Mouse (Mus musculus) forebrain, embryonic 15.5 days (tissue): ENCODE results near the gene Col27a1. TPM values are rescaled to one million over a fixed set of nuclear protein-coding genes. Genes with fewer than 3 reads are reported as not detected.

ENCODE experiments used
- ATAC-seq: fragments of 200-750 bp; cut with Nextera tagmentation; replicated peaks from 2 replicates; pipeline ENCODE4 v1.8.0; 2017; ENCODE audit warnings: mild to moderate bottlenecking, moderate TSS enrichment, moderate library complexity
- H3K27ac ChIP-seq: fragments of 300-500 bp; sonication (generic); replicated peaks from 2 replicates; pipeline ENCODE4 v1.5.1; 2015; ENCODE audit warnings: mild to moderate bottlenecking, inconsistent platforms
- H3K27me3 ChIP-seq: fragments of 300-500 bp; sonication (generic); 2 replicates; pipeline ENCODE4 v1.6.1; 2015; ENCODE audit warnings: inconsistent platforms
- H3K36me3 ChIP-seq: fragments of 300-500 bp; sonication (generic); 2 replicates; pipeline ENCODE4 v1.6.1; 2015; ENCODE audit warnings: mild to moderate bottlenecking, inconsistent platforms
- H3K4me1 ChIP-seq: fragments of 300-500 bp; sonication (generic); 2 replicates; pipeline ENCODE4 v1.6.1; 2015; ENCODE audit warnings: inconsistent platforms
- H3K4me2 ChIP-seq: fragments of 300-500 bp; sonication (generic); replicated peaks from 2 replicates; pipeline ENCODE4 v1.6.1; 2015; ENCODE audit warnings: mild to moderate bottlenecking, inconsistent platforms
- H3K4me3 ChIP-seq: fragments of 300-500 bp; sonication (generic); 2 replicates; pipeline ENCODE4 v1.5.1; 2015; ENCODE audit warnings: mild to moderate bottlenecking, inconsistent platforms
- H3K9ac ChIP-seq: fragments of 300-500 bp; sonication (generic); replicated peaks from 2 replicates; pipeline ENCODE4 v1.6.1; 2015; ENCODE audit warnings: mild to moderate bottlenecking, inconsistent platforms
- H3K9me3 ChIP-seq: fragments of 300-500 bp; sonication (generic); 2 replicates; pipeline ENCODE4 v1.6.1; 2016; ENCODE audit warnings: inconsistent platforms
- WGBS: fragments of 180-500 bp; shearing (Covaris S2); methylation state at CpG from one replicate; pipeline ENCODE4 v1.1.7; 2015; ENCODE audit warnings: mixed read lengths; 5-methylcytosine and 5-hydroxymethylcytosine counted together
- polyA plus RNA-seq: library from polyadenylated mRNA; unstranded; fragments of >200 nt; fragmentation: Nextera tagmentation; extraction: Ambion mirVana; gene quantifications from 2 replicates; pipeline ENCODE4 v1.2.1, GENCODE M21; 2015

The Col27a1 gene
- polyA plus RNA-seq, 1 experiment from 2014 or later: 1.3 TPM

DNA sequence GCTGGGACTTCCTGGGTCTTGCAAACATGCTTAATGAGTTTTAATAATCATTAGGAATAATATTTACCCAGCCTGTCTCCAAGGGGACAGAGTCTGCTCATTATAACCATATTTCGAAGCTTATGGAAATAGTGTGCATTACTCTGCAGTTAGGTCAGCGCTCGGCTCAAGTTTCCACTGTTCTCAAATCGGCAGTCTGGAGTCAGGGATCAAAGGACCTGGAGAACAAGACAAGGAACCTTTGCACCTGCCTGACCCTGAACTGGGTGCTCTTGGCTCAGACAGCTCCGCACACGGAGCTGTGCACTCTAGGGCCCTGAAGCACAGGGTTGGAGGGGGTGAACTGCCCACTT lies 13.1 kb downstream of the Col27a1 start:
- Histone ChIP-seq H3K4me1 (peaks cover 29% of the 10 kb centered on the region), H3K27ac (no peak overlapping the region), H3K4me3 (no peak overlapping the region), H3K9me3 (no peaks in the 10 kb centered on the region), H3K4me2 (no peak overlapping the region), H3K36me3 (no peaks in the 10 kb centered on the region), H3K9ac (no peak overlapping the region), H3K27me3 (no peaks in the 10 kb centered on the region)
- 67% methylated on average over 6 of the region's 6 CpGs for WGBS
- no peak for ATAC-seq

- no peaks in the 10 kb centered on the region for H3K27me3 ChIP-seq
- no peaks in the 10 kb centered on the region for H3K36me3 ChIP-seq
- peaks cover 37% of the 10 kb centered on the region for H3K4me1 ChIP-seq
- no peaks in the 10 kb centered on the region for H3K9me3 ChIP-seq
- H3K9ac ChIP-seq: no peak overlapping the region
- H3K27ac ChIP-seq: no peak overlapping the region
- no peak overlapping the region for H3K4me3 ChIP-seq
- ATAC-seq: peak; percentile 17; the same call in 1 of the 2 replicates
- H3K4me2 ChIP-seq: no peak overlapping the region
- WGBS: 55% methylated on average over 5 of the region's 5 CpGs
These were observed 15.1 kb downstream of the Col27a1 start for GRCm38 (mm10) chr4:63228943-63229342.

DNA sequence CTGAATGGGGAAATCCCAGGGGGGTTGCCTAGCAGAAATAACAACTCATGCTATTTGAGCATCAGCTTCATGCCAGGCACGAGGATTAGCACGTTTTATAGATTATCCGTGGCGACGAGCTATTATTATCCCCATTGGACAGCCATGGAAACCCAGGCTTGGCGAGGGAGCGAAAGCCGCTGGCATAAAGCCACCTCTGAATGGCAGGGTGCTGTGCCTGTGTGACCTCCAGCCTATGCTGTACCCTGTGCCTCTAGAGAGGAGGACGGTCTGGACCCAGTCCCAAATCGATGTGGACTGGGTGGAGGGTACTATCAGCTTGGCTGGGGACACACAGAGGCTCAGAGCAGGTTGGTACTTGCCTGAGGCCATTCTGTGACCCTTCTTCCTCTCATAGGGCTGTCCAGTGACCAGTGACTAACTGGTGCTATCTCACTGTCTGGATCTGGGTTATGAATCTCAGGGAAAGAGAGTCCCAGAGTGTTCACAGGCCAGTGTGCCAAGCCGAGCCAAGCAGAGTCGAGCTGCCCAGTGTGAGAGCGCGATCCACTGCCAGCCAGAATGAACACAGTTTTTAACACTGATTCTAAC lies 16.3 kb downstream of the Col27a1 start:
- no peak overlapping the region for H3K4me3 ChIP-seq
- no peaks in the 10 kb centered on the region for H3K9me3 ChIP-seq
- ATAC-seq: peak; percentile 37
- peak overlapping the region; percentile 49; the same call in 1 of the 2 replicates for H3K27ac ChIP-seq
- peaks cover 41% of the 10 kb centered on the region for H3K4me1 ChIP-seq
- no peaks in the 10 kb centered on the region for H3K36me3 ChIP-seq
- H3K27me3 ChIP-seq: no peaks in the 10 kb centered on the region
- H3K4me2 ChIP-seq: no peak overlapping the region
- WGBS: 45% methylated on average over 14 of the region's 14 CpGs
- H3K9ac ChIP-seq: no peak overlapping the region

DNA sequence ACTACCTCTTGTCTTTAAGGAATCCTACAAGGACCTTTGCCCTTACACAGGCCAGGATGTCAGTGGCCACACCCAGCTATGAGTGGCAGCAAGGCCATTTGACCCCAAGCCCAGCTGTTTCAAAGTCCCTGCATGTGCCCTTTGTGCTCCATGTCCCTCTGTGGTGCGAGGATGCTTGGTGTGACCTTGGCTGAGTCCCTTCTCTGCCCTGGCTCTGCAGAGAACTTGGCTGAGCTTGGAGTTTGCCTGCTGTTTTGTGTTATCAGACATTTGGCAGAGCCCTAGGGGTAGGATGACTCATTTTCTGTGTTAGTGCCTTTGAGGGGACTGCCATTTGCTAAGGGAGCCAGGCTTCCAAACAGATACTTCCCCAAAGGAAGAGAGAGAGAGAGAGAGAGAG lies 17.3 kb downstream of the Col27a1 start:
- Histone ChIP-seq H3K27me3 (no peaks in the 10 kb centered on the region), H3K4me3 (no peak overlapping the region), H3K4me2 (no peak overlapping the region), H3K9ac (no peak overlapping the region), H3K9me3 (no peaks in the 10 kb centered on the region), H3K36me3 (no peaks in the 10 kb centered on the region), H3K27ac (no peak overlapping the region), H3K4me1 (peaks cover 39% of the 10 kb centered on the region)
- WGBS: 71% methylated on average over 1 of the region's 1 CpGs
- ATAC-seq: no peak

DNA sequence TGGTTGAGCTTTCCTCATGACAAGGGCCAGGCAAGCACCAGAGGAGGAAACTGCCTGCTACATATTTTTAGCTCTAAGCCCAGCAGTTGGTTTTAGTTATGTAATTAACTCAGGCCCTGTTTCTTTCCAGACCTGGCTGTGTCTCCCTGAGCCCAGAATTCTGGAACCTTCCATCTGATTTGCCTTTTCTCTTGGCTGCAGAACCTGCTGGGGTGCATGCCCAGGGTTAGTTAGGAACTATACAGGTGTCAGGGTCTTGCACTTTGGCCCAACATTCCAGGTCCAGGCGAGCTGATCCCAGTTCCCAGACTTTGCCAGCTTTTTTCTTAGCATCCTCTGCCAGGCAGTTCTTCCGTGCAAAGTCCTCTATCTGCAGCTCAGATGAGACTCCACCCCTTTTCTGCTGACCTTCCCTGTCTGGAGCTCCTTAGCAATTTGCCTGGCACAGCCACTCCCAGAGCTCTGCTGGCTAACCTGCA lies 18.8 kb downstream of the Col27a1 start:
- WGBS: 47% methylated on average over 2 of the region's 2 CpGs
- ATAC-seq: no peak
- Histone ChIP-seq H3K36me3 (no peaks in the 10 kb centered on the region), H3K4me1 (peaks cover 33% of the 10 kb centered on the region), H3K4me3 (no peak overlapping the region), H3K27me3 (no peaks in the 10 kb centered on the region), H3K4me2 (no peak overlapping the region), H3K9ac (no peak overlapping the region), H3K9me3 (no peaks in the 10 kb centered on the region), H3K27ac (no peak overlapping the region)

GRCm38 (mm10) chr4:63233557-63234452 lies 20.0 kb downstream of the Col27a1 start:
- no peak overlapping the region for H3K4me2 ChIP-seq
- H3K4me1 ChIP-seq: peaks cover 38% of the 10 kb centered on the region
- H3K36me3 ChIP-seq: no peaks in the 10 kb centered on the region
- H3K4me3 ChIP-seq: no peak overlapping the region
- no peaks in the 10 kb centered on the region for H3K9me3 ChIP-seq
- no peak overlapping the region for H3K9ac ChIP-seq
- WGBS: 70% methylated on average over 7 of the region's 7 CpGs
- no peak overlapping the region for H3K27ac ChIP-seq
- H3K27me3 ChIP-seq: no peaks in the 10 kb centered on the region
- no peak for ATAC-seq

DNA sequence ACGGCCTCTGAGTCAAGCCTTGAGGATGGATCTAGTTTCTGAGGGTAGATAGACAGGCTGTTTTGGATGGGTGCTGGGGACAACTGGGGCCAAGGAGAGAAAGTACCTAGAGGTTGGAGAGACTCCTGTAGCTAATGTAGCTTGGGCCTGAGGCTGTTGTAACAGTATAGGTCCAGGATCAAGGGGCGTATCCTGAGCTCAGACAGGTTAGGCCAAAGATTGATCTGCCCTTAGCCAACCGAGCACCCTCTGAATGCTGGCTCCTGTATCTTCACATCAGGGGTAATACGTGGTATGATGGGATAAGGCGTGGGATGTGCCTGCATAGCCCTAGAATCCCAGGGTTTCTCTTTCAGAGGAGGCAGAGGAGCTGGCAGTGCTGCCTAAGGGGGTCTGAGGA lies 21.0 kb downstream of the Col27a1 start:
- WGBS: 96% methylated on average over 5 of the region's 5 CpGs
- Histone ChIP-seq H3K4me1 (peaks cover 35% of the 10 kb centered on the region), H3K4me2 (no peak overlapping the region), H3K9ac (no peak overlapping the region), H3K4me3 (no peak overlapping the region), H3K27me3 (no peaks in the 10 kb centered on the region), H3K36me3 (no peaks in the 10 kb centered on the region), H3K27ac (no peak overlapping the region), H3K9me3 (no peaks in the 10 kb centered on the region)
- no peak for ATAC-seq

GRCm38 (mm10) chr4:63236235-63236634 lies 22.4 kb downstream of the Col27a1 start:
- H3K27ac ChIP-seq: no peak overlapping the region
- no peaks in the 10 kb centered on the region for H3K36me3 ChIP-seq
- H3K27me3 ChIP-seq: no peaks in the 10 kb centered on the region
- no peaks in the 10 kb centered on the region for H3K9me3 ChIP-seq
- no peak overlapping the region for H3K9ac ChIP-seq
- ATAC-seq: no peak
- 64% methylated on average over 2 of the region's 2 CpGs for WGBS
- peaks cover 27% of the 10 kb centered on the region for H3K4me1 ChIP-seq
- H3K4me2 ChIP-seq: no peak overlapping the region
- no peak overlapping the region for H3K4me3 ChIP-seq

- Histone ChIP-seq H3K9me3 (no peaks in the 10 kb centered on the region), H3K27me3 (no peaks in the 10 kb centered on the region), H3K27ac (no peak overlapping the region), H3K4me1 (peaks cover 27% of the 10 kb centered on the region), H3K36me3 (no peaks in the 10 kb centered on the region), H3K4me2 (no peak overlapping the region), H3K9ac (no peak overlapping the region), H3K4me3 (no peak overlapping the region)
- 86% methylated on average over 3 of the region's 3 CpGs for WGBS
- no peak for ATAC-seq
These were observed 23.4 kb downstream of the Col27a1 start for GRCm38 (mm10) chr4:63237225-63237624.

DNA sequence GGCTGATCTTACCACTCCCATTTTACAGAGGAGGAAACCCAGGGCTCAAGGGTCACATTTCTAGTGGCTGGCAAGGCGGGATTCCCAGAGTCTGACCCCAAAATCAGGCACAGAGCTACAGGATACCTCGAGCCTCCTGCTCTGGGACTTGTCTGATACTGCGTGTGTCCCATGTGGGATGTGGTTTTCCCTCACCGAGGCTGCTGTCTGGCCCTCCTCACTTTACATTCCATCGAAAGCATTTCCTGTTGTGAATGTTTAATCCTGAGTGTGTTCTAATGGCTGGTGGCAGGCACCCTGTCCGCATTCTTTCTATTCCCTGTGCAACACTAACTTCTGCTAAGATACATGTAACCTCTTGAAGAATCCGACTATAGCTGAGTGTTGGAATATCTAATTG lies 24.3 kb downstream of the Col27a1 start:
- no peak overlapping the region; the same call in 1 of the 2 replicates for H3K27ac ChIP-seq

DNA sequence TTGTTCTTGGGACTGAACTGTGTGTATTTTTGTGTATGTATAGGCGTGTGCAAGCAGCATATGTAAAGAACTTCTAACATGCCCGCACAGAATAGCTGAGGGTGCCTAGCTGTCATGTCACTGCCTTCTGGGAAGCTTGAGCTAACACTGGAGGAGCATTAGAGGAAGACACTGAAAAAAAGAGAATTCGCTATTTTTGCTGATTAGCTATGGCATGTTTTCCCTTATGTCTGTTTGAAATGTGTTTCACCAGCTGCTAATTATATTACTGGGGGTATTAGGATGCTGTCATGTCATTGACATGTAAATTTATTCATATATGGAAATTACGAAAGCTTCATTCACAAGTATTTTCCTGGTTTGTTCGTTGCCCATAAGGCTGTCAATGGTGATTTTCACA lies 24.9 kb downstream of the Col27a1 start:
- peak; percentile 87 for ATAC-seq
- peaks cover 20% of the 10 kb centered on the region for H3K4me1 ChIP-seq
- 24% methylated on average over 5 of the region's 5 CpGs for WGBS
- H3K9me3 ChIP-seq: no peaks in the 10 kb centered on the region
- no peaks in the 10 kb centered on the region for H3K36me3 ChIP-seq
- H3K27ac ChIP-seq: peak overlapping the region; percentile 38; the same call in 1 of the 2 replicates
- H3K27me3 ChIP-seq: no peaks in the 10 kb centered on the region
- H3K9ac ChIP-seq: no peak overlapping the region
- no peak overlapping the region for H3K4me3 ChIP-seq
- no peak overlapping the region for H3K4me2 ChIP-seq

More for the DNA sequence above, 24.3 kb downstream of the Col27a1 start:
- 71% methylated on average over 7 of the region's 7 CpGs for WGBS
- Histone ChIP-seq H3K27me3 (no peaks in the 10 kb centered on the region), H3K4me1 (peaks cover 26% of the 10 kb centered on the region), H3K4me2 (no peak overlapping the region), H3K4me3 (no peak overlapping the region), H3K9ac (no peak overlapping the region), H3K9me3 (no peaks in the 10 kb centered on the region), H3K36me3 (no peaks in the 10 kb centered on the region)
- no peak for ATAC-seq

DNA sequence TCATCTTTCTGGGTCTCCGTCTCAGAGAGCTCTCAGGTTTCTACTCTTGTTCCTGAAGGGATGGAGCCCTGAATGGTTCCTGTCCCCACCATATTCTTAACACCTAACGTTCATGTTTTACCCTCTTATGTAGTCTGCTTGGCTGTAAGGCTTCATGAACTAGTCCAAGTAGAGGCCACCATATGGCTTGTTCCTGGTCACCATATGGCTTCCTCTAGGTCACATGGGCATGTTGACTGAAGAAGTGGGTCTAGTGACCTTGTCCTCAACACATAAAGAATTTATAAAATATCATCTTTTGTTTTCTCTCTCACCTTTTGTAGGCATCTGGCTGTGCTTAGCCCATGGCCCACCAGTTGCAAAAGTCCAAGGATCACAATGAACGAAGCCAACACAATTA lies 27.2 kb downstream of the Col27a1 start:
- H3K36me3 ChIP-seq: no peaks in the 10 kb centered on the region
- H3K4me2 ChIP-seq: no peak overlapping the region
- 91% methylated on average over 3 of the region's 3 CpGs for WGBS
- H3K9ac ChIP-seq: no peak overlapping the region
- peaks cover 15% of the 10 kb centered on the region for H3K4me1 ChIP-seq
- ATAC-seq: no peak
- no peaks in the 10 kb centered on the region for H3K27me3 ChIP-seq
- H3K27ac ChIP-seq: no peak overlapping the region
- H3K9me3 ChIP-seq: no peaks in the 10 kb centered on the region
- H3K4me3 ChIP-seq: no peak overlapping the region
